Mouse (Mus musculus) thymus, adult 2 months (tissue): Measurements from ENCODE around the gene Tapbp.

Source experiments
- CTCF ChIP-seq: fragments of 200-500 bp; IDR thresholded peaks from 2 replicates; pipeline ENCODE4 v1.5.1; 2012; ENCODE audit warnings: mild to moderate bottlenecking, control low read depth, low read length, moderate library complexity, borderline replicate concordance; ENCODE audit not compliant: control insufficient read depth, poor library complexity, insufficient read depth; ENCODE audit errors: extremely low read depth
- POLR2A ChIP-seq: fragments of 200-500 bp; IDR thresholded peaks from 2 replicates; pipeline ENCODE4 v1.6.1; 2012; ENCODE audit warnings: mild to moderate bottlenecking, low read length, control low read depth, moderate library complexity; ENCODE audit not compliant: control insufficient read depth, poor library complexity, insufficient read depth; ENCODE audit errors: extremely low read depth

DNA sequence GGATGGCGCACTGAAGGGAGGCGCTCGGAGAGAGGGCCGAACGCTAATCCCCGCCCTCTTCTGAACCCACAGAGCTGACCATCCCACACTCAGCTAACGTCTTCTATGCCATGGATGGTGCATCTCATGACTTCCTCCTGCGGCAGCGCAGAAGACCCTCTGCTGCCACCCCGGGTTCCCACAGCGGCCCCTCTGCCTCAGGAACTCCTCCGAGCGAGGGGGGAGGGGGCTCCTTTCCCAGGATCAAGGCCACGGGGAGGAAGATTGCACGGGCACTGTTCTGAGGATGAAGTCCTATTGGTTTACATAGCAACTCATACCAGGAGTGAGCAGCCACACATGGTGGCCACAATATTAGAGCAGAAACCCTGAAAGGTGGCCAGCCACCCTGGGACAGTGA, 21.3 kb downstream of the Tapbp start:
- TF ChIP-seq POLR2A, result no peak
- TF ChIP-seq CTCF, result no peak
